Mouse (Mus musculus): Measurements from ENCODE around the gene Wnk2. TPM values are rescaled to one million over a fixed set of nuclear protein-coding genes. Genes with fewer than 3 reads are reported as not detected.

Wnk2 gene
- polyA plus RNA-seq, 1 experiment from 2014 or later, result 16.0 TPM

DNA sequence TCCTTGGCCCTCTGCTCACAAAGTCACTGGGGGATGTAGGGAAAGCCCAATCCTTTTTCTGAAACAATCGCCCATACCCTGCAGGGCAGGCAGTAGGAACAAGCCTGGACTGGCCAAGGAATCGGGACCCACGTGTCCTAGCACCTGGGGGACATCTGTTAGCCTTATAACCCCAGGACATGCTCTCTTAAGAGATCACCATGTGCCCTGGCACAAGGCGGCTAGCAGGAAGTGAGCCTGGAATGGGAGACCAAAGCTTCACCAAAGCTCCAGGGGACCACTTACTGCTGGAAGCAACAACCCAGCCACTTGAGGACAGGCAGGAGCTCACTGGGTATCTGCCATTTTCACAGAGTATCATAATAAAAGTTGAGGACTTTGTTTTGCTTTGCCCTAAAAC, 63.0 kb downstream of the Wnk2 start:
- no peak for ATAC-seq (ENCODE audit: low FRiP score)
- no peak overlapping the region for H3K27ac ChIP-seq
- H3K27me3 ChIP-seq, result no peaks in the 10 kb centered on the region
- H3K4me3 ChIP-seq, result no peak overlapping the region
- peaks cover 49% of the 10 kb centered on the region for H3K36me3 ChIP-seq
- no peak overlapping the region for H3K4me2 ChIP-seq (replicated peaks)
- H3K4me1 ChIP-seq, result no peaks in the 10 kb centered on the region
- H3K9ac ChIP-seq, result no peak overlapping the region
- H3K9me3 ChIP-seq (replicated peaks), result no peaks in the 10 kb centered on the region
- 81% methylated on average over 4 of the region's 4 CpGs for WGBS

DNA sequence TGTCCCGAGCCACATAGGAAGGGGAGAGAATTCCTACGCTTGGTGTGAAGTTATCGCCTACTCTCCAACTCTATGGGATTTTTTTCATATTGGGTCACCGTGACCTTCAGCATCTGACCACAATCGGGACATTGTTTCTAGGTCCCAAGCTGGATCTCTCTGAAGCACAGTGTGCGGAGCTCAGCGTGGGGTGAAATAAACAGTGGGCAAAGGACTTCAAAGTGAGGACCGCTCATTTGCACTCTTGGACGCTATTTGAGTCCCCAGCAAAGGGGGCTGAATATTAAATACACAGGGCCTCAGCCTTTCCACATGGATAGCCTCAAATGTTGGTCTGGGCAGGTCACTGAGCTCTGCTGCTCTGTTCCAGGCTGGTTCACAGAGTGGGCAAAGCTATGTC, 63.9 kb downstream of the Wnk2 start:
- H3K4me3 ChIP-seq, result no peak overlapping the region
- WGBS, result 65% methylated on average over 9 of the region's 9 CpGs
- peaks cover 44% of the 10 kb centered on the region for H3K36me3 ChIP-seq
- H3K4me1 ChIP-seq, result no peaks in the 10 kb centered on the region
- H3K27me3 ChIP-seq, result no peaks in the 10 kb centered on the region
- H3K9me3 ChIP-seq (replicated peaks), result no peaks in the 10 kb centered on the region
- no peak overlapping the region for H3K27ac ChIP-seq
- no peak overlapping the region for H3K9ac ChIP-seq
- H3K4me2 ChIP-seq (replicated peaks), result no peak overlapping the region
- no peak for ATAC-seq (ENCODE audit: low FRiP score)

GRCm38 (mm10) chr13:49082151-49082879, 65.5 kb downstream of the Wnk2 start:
- no peaks in the 10 kb centered on the region for H3K9me3 ChIP-seq (replicated peaks)
- H3K27ac ChIP-seq, result no peak overlapping the region
- no peak for ATAC-seq (ENCODE audit: low FRiP score)
- no peaks in the 10 kb centered on the region for H3K27me3 ChIP-seq
- peaks cover 51% of the 10 kb centered on the region for H3K36me3 ChIP-seq
- 86% methylated on average over 14 of the region's 14 CpGs for WGBS
- no peak overlapping the region for H3K4me3 ChIP-seq
- H3K4me2 ChIP-seq (replicated peaks), result no peak overlapping the region
- H3K4me1 ChIP-seq, result no peaks in the 10 kb centered on the region
- no peak overlapping the region for H3K9ac ChIP-seq

DNA sequence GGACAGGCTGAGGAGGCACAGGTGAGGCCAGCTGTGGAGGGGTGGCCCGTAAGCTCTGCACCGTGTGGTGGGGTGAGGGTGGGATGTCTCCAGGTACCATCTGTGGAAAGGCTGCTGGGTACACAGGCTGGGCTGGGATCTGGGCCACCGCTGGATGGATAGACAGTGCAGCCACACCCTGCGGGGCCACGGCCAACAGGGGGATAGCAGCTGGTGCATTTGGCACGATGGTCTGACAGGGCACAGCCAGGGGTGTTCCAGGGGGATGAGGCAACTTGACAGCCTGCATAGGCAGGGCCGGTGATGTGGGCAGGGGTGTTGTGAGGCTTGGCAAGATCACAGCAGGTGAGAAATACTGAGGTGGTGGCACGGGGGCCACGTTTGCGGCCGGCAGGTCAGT, 71.6 kb downstream of the Wnk2 start:
- Histone ChIP-seq H3K9ac (no peak overlapping the region), H3K4me2 (replicated peaks) (no peak overlapping the region), H3K27ac (no peak overlapping the region), H3K27me3 (no peaks in the 10 kb centered on the region), H3K4me1 (no peaks in the 10 kb centered on the region), H3K36me3 (peaks cover 58% of the 10 kb centered on the region), H3K9me3 (replicated peaks) (no peaks in the 10 kb centered on the region), H3K4me3 (no peak overlapping the region)
- WGBS, result 86% methylated on average over 11 of the region's 11 CpGs
- no peak for ATAC-seq (ENCODE audit: low FRiP score)

DNA sequence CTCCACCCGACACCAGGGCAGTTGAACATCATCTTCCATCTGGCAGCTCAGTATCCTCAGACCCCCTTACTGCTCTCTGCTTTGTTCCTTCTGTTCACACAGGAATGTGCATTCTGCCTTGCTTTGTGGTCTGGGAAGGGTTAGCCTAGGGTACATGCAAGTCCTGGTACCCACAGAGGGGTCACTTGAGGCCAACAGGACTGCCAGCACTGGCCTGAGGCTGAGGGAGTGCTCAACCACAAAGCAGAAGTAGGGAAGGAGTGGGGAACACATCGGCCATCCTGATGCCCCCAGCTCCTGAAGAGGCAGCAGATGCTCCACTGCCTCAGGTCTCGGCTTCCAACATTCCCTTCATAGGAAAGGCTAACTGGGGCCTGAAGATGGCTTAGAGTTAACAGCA, 72.4 kb downstream of the Wnk2 start:
- H3K9ac ChIP-seq, result no peak overlapping the region
- no peak for ATAC-seq (ENCODE audit: low FRiP score)

DNA sequence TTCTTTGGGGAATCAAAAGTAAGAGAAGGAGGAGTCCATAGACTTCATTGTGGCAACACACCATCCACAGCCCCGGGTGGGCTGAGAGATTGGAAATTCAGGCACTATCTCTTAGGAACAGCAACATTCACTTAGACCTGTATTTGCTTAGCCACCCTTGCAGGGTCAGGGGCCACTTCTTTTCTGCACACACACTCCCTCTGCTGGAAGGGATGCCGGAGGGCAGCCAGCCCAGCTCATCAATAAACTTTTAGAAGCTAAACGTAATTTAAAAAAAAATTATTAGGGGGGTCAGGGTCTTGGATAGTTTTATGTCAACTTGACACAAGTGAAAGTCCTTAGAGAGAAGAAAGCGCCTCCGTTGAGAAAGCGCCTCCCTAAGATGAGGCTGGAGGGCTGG, 74.5 kb downstream of the Wnk2 start:
- Histone ChIP-seq H3K4me3 (no peak overlapping the region), H3K36me3 (peaks cover 70% of the 10 kb centered on the region), H3K27ac (no peak overlapping the region), H3K9me3 (replicated peaks) (no peaks in the 10 kb centered on the region), H3K27me3 (no peaks in the 10 kb centered on the region), H3K9ac (no peak overlapping the region), H3K4me1 (no peaks in the 10 kb centered on the region), H3K4me2 (replicated peaks) (no peak overlapping the region)
- no peak for ATAC-seq (ENCODE audit: low FRiP score)
- 79% methylated on average over 6 of the region's 6 CpGs for WGBS

More for the DNA sequence above, 72.4 kb downstream of the Wnk2 start:
- Histone ChIP-seq H3K36me3 (peaks cover 66% of the 10 kb centered on the region), H3K27ac (no peak overlapping the region), H3K27me3 (no peaks in the 10 kb centered on the region), H3K4me3 (no peak overlapping the region), H3K4me1 (no peaks in the 10 kb centered on the region), H3K9me3 (replicated peaks) (no peaks in the 10 kb centered on the region), H3K4me2 (replicated peaks) (no peak overlapping the region)
- WGBS, result 87% methylated on average over 3 of the region's 3 CpGs

DNA sequence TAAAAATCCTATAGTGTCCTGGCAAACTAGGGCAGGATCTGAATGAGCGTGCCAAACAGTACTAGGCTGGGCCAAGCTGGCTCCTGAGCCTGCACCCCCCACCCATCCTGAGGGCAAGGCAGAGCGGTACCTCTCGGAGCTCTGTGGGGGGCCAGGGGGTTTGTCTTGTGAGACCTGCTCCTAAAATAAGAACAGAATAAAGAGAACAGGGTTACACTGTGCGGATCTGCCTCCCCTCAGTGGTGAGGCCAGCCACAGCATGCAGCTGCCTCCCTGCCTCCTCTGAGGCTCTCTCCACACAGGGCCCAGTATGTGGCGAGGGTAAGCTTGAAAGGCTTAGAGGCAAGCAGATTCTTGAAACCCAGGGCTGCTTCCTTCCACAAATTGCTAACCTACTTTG, 76.0 kb downstream of the Wnk2 start:
- Histone ChIP-seq H3K36me3 (peaks cover 73% of the 10 kb centered on the region), H3K27me3 (no peaks in the 10 kb centered on the region), H3K4me3 (no peak overlapping the region), H3K4me1 (no peaks in the 10 kb centered on the region), H3K4me2 (replicated peaks) (no peak overlapping the region), H3K27ac (no peak overlapping the region), H3K9me3 (replicated peaks) (no peaks in the 10 kb centered on the region), H3K9ac (no peak overlapping the region)
- 76% methylated on average over 5 of the region's 5 CpGs for WGBS
- no peak for ATAC-seq (ENCODE audit: low FRiP score)

DNA sequence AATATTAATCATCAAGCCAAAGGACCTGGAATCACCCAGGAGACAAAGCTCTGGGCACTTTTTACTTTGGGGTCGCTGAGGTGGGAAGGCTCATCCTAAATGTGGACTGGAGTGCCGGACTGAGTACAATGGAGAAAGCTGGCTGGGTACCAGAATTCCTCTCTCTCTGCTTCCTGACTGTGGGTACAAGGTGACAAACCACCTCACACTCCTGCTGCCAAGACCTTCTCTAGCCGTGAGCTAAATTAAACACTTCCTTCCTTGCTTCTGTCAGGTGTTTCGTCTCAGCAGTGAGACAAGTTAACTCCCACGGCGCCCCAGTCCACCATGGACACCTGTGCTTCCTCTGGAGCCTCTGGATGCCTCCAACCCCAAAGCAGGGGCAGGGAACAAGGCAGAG, 77.8 kb downstream of the Wnk2 start:
- 84% methylated on average over 6 of the region's 6 CpGs for WGBS
- no peak overlapping the region for H3K9ac ChIP-seq
- H3K4me2 ChIP-seq (replicated peaks), result no peak overlapping the region
- H3K4me3 ChIP-seq, result no peak overlapping the region
- no peak for ATAC-seq (ENCODE audit: low FRiP score)
- H3K4me1 ChIP-seq, result no peaks in the 10 kb centered on the region
- no peaks in the 10 kb centered on the region for H3K27me3 ChIP-seq
- H3K9me3 ChIP-seq (replicated peaks), result no peaks in the 10 kb centered on the region
- peaks cover 74% of the 10 kb centered on the region for H3K36me3 ChIP-seq
- no peak overlapping the region for H3K27ac ChIP-seq

- Histone ChIP-seq H3K4me3 (no peak overlapping the region), H3K4me2 (replicated peaks) (no peak overlapping the region), H3K36me3 (peaks cover 78% of the 10 kb centered on the region), H3K27ac (no peak overlapping the region), H3K9ac (no peak overlapping the region), H3K4me1 (no peaks in the 10 kb centered on the region), H3K27me3 (no peaks in the 10 kb centered on the region), H3K9me3 (replicated peaks) (no peaks in the 10 kb centered on the region)
- ATAC-seq (ENCODE audit: low FRiP score), result no peak
- WGBS, result 94% methylated on average over 4 of the region's 4 CpGs
Measured at GRCm38 (mm10) chr13:49069393-49069792, 78.4 kb downstream of the Wnk2 start.

- no peaks in the 10 kb centered on the region for H3K27me3 ChIP-seq
- no peak overlapping the region for H3K27ac ChIP-seq
- no peaks in the 10 kb centered on the region for H3K9me3 ChIP-seq (replicated peaks)
- H3K4me3 ChIP-seq, result no peak overlapping the region
- ATAC-seq (ENCODE audit: low FRiP score), result no peak
- H3K36me3 ChIP-seq, result peaks cover 72% of the 10 kb centered on the region
- WGBS, result 85% methylated on average over 5 of the region's 5 CpGs
- H3K4me1 ChIP-seq, result no peaks in the 10 kb centered on the region
- H3K9ac ChIP-seq, result no peak overlapping the region
- no peak overlapping the region for H3K4me2 ChIP-seq (replicated peaks)
Measured at GRCm38 (mm10) chr13:49064257-49064656, 83.6 kb downstream of the Wnk2 start.

- 86% methylated on average over 7 of the region's 7 CpGs for WGBS
- no peaks in the 10 kb centered on the region for H3K4me1 ChIP-seq
- no peak overlapping the region for H3K27ac ChIP-seq
- no peaks in the 10 kb centered on the region for H3K9me3 ChIP-seq (replicated peaks)
- H3K9ac ChIP-seq, result no peak overlapping the region; the same call in 1 of the 2 replicates
- no peak overlapping the region for H3K4me3 ChIP-seq
- no peaks in the 10 kb centered on the region for H3K27me3 ChIP-seq
- ATAC-seq (ENCODE audit: low FRiP score), result no peak
- H3K36me3 ChIP-seq, result peaks cover 65% of the 10 kb centered on the region
- H3K4me2 ChIP-seq (replicated peaks), result no peak overlapping the region
Measured at GRCm38 (mm10) chr13:49060456-49060855, 87.4 kb downstream of the Wnk2 start.

- H3K36me3 ChIP-seq, result peaks cover 57% of the 10 kb centered on the region
- no peak overlapping the region for H3K4me3 ChIP-seq
- no peak overlapping the region for H3K27ac ChIP-seq
- H3K9ac ChIP-seq, result no peak overlapping the region
- no peak overlapping the region for H3K4me2 ChIP-seq (replicated peaks)
- WGBS, result 91% methylated on average over 4 of the region's 4 CpGs
- H3K4me1 ChIP-seq, result no peaks in the 10 kb centered on the region
- no peaks in the 10 kb centered on the region for H3K27me3 ChIP-seq
- H3K9me3 ChIP-seq (replicated peaks), result no peaks in the 10 kb centered on the region
- ATAC-seq (ENCODE audit: low FRiP score), result no peak
Measured at GRCm38 (mm10) chr13:49058528-49058927, 89.3 kb downstream of the Wnk2 start.

- H3K4me3 ChIP-seq, result no peak overlapping the region
Measured at GRCm38 (mm10) chr13:49056304-49056703, 91.5 kb downstream of the Wnk2 start.

More at GRCm38 (mm10) chr13:49056304-49056703, 91.5 kb downstream of the Wnk2 start:
- Histone ChIP-seq H3K4me1 (no peaks in the 10 kb centered on the region), H3K27ac (no peak overlapping the region), H3K27me3 (no peaks in the 10 kb centered on the region), H3K36me3 (peaks cover 51% of the 10 kb centered on the region), H3K4me2 (replicated peaks) (no peak overlapping the region), H3K9me3 (replicated peaks) (no peaks in the 10 kb centered on the region), H3K9ac (no peak overlapping the region)
- no peak for ATAC-seq (ENCODE audit: low FRiP score)
- WGBS, result 87% methylated on average over 4 of the region's 4 CpGs

Measured in hindbrain, embryonic 12.5 days (tissue).